Mouse (Mus musculus): ENCODE results near the gene Slc22a5. TPM values are rescaled to one million over a fixed set of nuclear protein-coding genes. Genes with fewer than 3 reads are reported as not detected.
"Not testable (repeated sequence)": the region's sequence is repeated elsewhere in the genome, so short reads cannot be mapped to it uniquely, and the experiment has no call there.

The Slc22a5 gene
- 4.8 and 4.9 TPM in 2 replicates for polyA plus RNA-seq (2016; fragmentation: Nextera tagmentation; extraction: Ambion mirVana)

GRCm38 (mm10) chr11:53891505-53892451 lies at the start of gene Slc22a5:
Gene Slc22a5 (minus strand): TSS chr11:53891660.
- DNase-seq (ENCODE audit: low spot score): peak; percentile 93
- H3K27ac ChIP-seq: peak within 1 kb of the TSS; percentile 85
- 4% methylated on average over 63 of the region's 63 CpGs for WGBS
- no peaks in the 10 kb centered on the region for H3K9me3 ChIP-seq (replicated peaks)
- peaks cover 21% of the 10 kb centered on the region for H3K4me1 ChIP-seq
- no peaks in the 10 kb centered on the region for H3K36me3 ChIP-seq
- peak within 1 kb of the TSS; percentile 70 for H3K4me3 ChIP-seq
- no peaks in the 10 kb centered on the region for H3K27me3 ChIP-seq (ENCODE audit: low read depth, poor library complexity, severe bottlenecking)

- not testable (repeated sequence) for H3K9me3 ChIP-seq (replicated peaks); H3K4me3 ChIP-seq; H3K36me3 ChIP-seq; H3K4me1 ChIP-seq; H3K27me3 ChIP-seq (ENCODE audit: low read depth, poor library complexity, severe bottlenecking); H3K27ac ChIP-seq; DNase-seq (ENCODE audit: low spot score)
- 79% methylated on average over 4 of the region's 4 CpGs for WGBS
Observed at GRCm38 (mm10) chr11:53931944-53932318, 40.5 kb upstream of the Slc22a5 start.

- WGBS: 36% methylated on average over 17 of the region's 17 CpGs
- no peak overlapping the region for H3K27ac ChIP-seq
- DNase-seq (ENCODE audit: low spot score): peak; percentile 67
- peaks cover 2% of the 10 kb centered on the region; the same call in 1 of the 2 replicates for H3K4me1 ChIP-seq
- no peak overlapping the region for H3K4me3 ChIP-seq
- H3K36me3 ChIP-seq: no peaks in the 10 kb centered on the region
- H3K9me3 ChIP-seq (replicated peaks): no peaks in the 10 kb centered on the region
- H3K27me3 ChIP-seq (ENCODE audit: low read depth, poor library complexity, severe bottlenecking): no peaks in the 10 kb centered on the region
Observed at GRCm38 (mm10) chr11:53931091-53931943, 39.9 kb upstream of the Slc22a5 start.

- WGBS: 90% methylated on average over 3 of the region's 3 CpGs
- no peaks in the 10 kb centered on the region for H3K9me3 ChIP-seq (replicated peaks)
- H3K4me3 ChIP-seq: no peak overlapping the region
- H3K27ac ChIP-seq: no peak overlapping the region
- no peak for DNase-seq (ENCODE audit: low spot score)
- H3K4me1 ChIP-seq: peaks cover 2% of the 10 kb centered on the region; the same call in 1 of the 2 replicates
- H3K27me3 ChIP-seq (ENCODE audit: low read depth, poor library complexity, severe bottlenecking): no peaks in the 10 kb centered on the region
- no peaks in the 10 kb centered on the region for H3K36me3 ChIP-seq
Observed at GRCm38 (mm10) chr11:53929741-53930140, 38.3 kb upstream of the Slc22a5 start.

- peaks cover 2% of the 10 kb centered on the region; the same call in 1 of the 2 replicates for H3K4me1 ChIP-seq
- no peaks in the 10 kb centered on the region for H3K27me3 ChIP-seq (ENCODE audit: low read depth, poor library complexity, severe bottlenecking)
- WGBS: 87% methylated on average over 3 of the region's 3 CpGs
- H3K27ac ChIP-seq: no peak overlapping the region
- H3K36me3 ChIP-seq: no peaks in the 10 kb centered on the region
- no peak overlapping the region for H3K4me3 ChIP-seq
- no peaks in the 10 kb centered on the region for H3K9me3 ChIP-seq (replicated peaks)
- DNase-seq (ENCODE audit: low spot score): no peak
Observed at GRCm38 (mm10) chr11:53928585-53928984, 37.1 kb upstream of the Slc22a5 start.

GRCm38 (mm10) chr11:53926303-53926702 lies 34.8 kb upstream of the Slc22a5 start:
- no peaks in the 10 kb centered on the region for H3K4me1 ChIP-seq
- no peak for DNase-seq (ENCODE audit: low spot score)
- no peaks in the 10 kb centered on the region for H3K9me3 ChIP-seq (replicated peaks)
- H3K36me3 ChIP-seq: no peaks in the 10 kb centered on the region
- H3K27ac ChIP-seq: no peak overlapping the region
- no peak overlapping the region for H3K4me3 ChIP-seq
- 94% methylated on average over 5 of the region's 5 CpGs for WGBS
- H3K27me3 ChIP-seq (ENCODE audit: low read depth, poor library complexity, severe bottlenecking): no peaks in the 10 kb centered on the region

GRCm38 (mm10) chr11:53918851-53919250 lies 27.4 kb upstream of the Slc22a5 start:
- Histone ChIP-seq H3K4me3 (no peak overlapping the region), H3K27ac (no peak overlapping the region), H3K27me3 (ENCODE audit: low read depth, poor library complexity, severe bottlenecking) (no peaks in the 10 kb centered on the region), H3K9me3 (replicated peaks) (no peaks in the 10 kb centered on the region), H3K36me3 (no peaks in the 10 kb centered on the region), H3K4me1 (no peaks in the 10 kb centered on the region)
- WGBS: 97% methylated on average over 4 of the region's 4 CpGs
- no peak for DNase-seq (ENCODE audit: low spot score)

GRCm38 (mm10) chr11:53911011-53911410 lies 19.6 kb upstream of the Slc22a5 start:
- Histone ChIP-seq H3K36me3 (no peaks in the 10 kb centered on the region), H3K9me3 (replicated peaks) (no peaks in the 10 kb centered on the region), H3K4me1 (no peaks in the 10 kb centered on the region), H3K4me3 (no peak overlapping the region), H3K27ac (no peak overlapping the region), H3K27me3 (ENCODE audit: low read depth, poor library complexity, severe bottlenecking) (no peaks in the 10 kb centered on the region)
- no peak for DNase-seq (ENCODE audit: low spot score)
- WGBS: 77% methylated on average over 4 of the region's 4 CpGs

- no peaks in the 10 kb centered on the region for H3K9me3 ChIP-seq (replicated peaks)
- H3K27ac ChIP-seq: no peak overlapping the region
Observed at GRCm38 (mm10) chr11:53908686-53909085, 17.2 kb upstream of the Slc22a5 start.

GRCm38 (mm10) chr11:53904534-53904925 lies 13.1 kb upstream of the Slc22a5 start:
- peak overlapping the region; percentile 64; the same call in 1 of the 2 replicates for H3K27ac ChIP-seq
- 83% methylated on average over 9 of the region's 9 CpGs for WGBS
- H3K27me3 ChIP-seq (ENCODE audit: low read depth, poor library complexity, severe bottlenecking): no peaks in the 10 kb centered on the region

More at GRCm38 (mm10) chr11:53908686-53909085, 17.2 kb upstream of the Slc22a5 start:
- H3K4me1 ChIP-seq: peaks cover 11% of the 10 kb centered on the region
- no peaks in the 10 kb centered on the region for H3K36me3 ChIP-seq
- no peaks in the 10 kb centered on the region for H3K27me3 ChIP-seq (ENCODE audit: low read depth, poor library complexity, severe bottlenecking)
- 91% methylated on average over 8 of the region's 8 CpGs for WGBS
- no peak for DNase-seq (ENCODE audit: low spot score)
- no peak overlapping the region for H3K4me3 ChIP-seq

GRCm38 (mm10) chr11:53903781-53904533 lies 12.5 kb upstream of the Slc22a5 start:
- 47% methylated on average over 16 of the region's 16 CpGs for WGBS
- peak; percentile 55 for DNase-seq (ENCODE audit: low spot score)
- H3K27ac ChIP-seq: peak overlapping the region; percentile 64
- no peaks in the 10 kb centered on the region for H3K36me3 ChIP-seq
- H3K4me3 ChIP-seq: peak overlapping the region; percentile 1; the same call in 1 of the 2 replicates
- peaks cover 16% of the 10 kb centered on the region for H3K4me1 ChIP-seq
- H3K9me3 ChIP-seq (replicated peaks): no peaks in the 10 kb centered on the region
- no peaks in the 10 kb centered on the region for H3K27me3 ChIP-seq (ENCODE audit: low read depth, poor library complexity, severe bottlenecking)

More at GRCm38 (mm10) chr11:53904534-53904925, 13.1 kb upstream of the Slc22a5 start:
- Histone ChIP-seq H3K4me3 (no peak overlapping the region), H3K4me1 (peaks cover 16% of the 10 kb centered on the region), H3K36me3 (no peaks in the 10 kb centered on the region), H3K9me3 (replicated peaks) (no peaks in the 10 kb centered on the region)
- DNase-seq (ENCODE audit: low spot score): no peak

- H3K27me3 ChIP-seq (ENCODE audit: low read depth, poor library complexity, severe bottlenecking): no peaks in the 10 kb centered on the region
- no peak overlapping the region for H3K27ac ChIP-seq
- no peaks in the 10 kb centered on the region for H3K36me3 ChIP-seq
- no peak overlapping the region for H3K4me3 ChIP-seq
- no peaks in the 10 kb centered on the region for H3K9me3 ChIP-seq (replicated peaks)
- WGBS: 92% methylated on average over 14 of the region's 14 CpGs
- DNase-seq (ENCODE audit: low spot score): no peak
- peaks cover 16% of the 10 kb centered on the region for H3K4me1 ChIP-seq
Observed at GRCm38 (mm10) chr11:53902741-53903140, 11.3 kb upstream of the Slc22a5 start.

Data from limb, embryonic 10.5 days (tissue).